Mouse (Mus musculus) erythroblast, embryonic 14.5 days (primary cell): ENCODE measurements around the gene Rtn4rl1. TPM values are rescaled to one million over a fixed set of nuclear protein-coding genes. Genes with fewer than 3 reads are reported as not detected.

Experiments
- H3K27me3 ChIP-seq: 2 replicates; pipeline ENCODE4 v1.6.1; 2012; ENCODE audit warnings: inconsistent platforms; ENCODE audit not compliant: control insufficient read depth
- H3K36me3 ChIP-seq: 2 replicates; pipeline ENCODE4 v1.6.1; 2012; ENCODE audit warnings: mild to moderate bottlenecking, inconsistent platforms; ENCODE audit not compliant: control insufficient read depth
- H3K4me1 ChIP-seq: 2 replicates; pipeline ENCODE4 v1.6.1; 2012; ENCODE audit warnings: inconsistent platforms; ENCODE audit not compliant: control insufficient read depth
- H3K4me3 ChIP-seq: replicated peaks from 2 replicates; pipeline ENCODE3; 2012; ENCODE audit warnings: moderate library complexity, mild to moderate bottlenecking, inconsistent platforms
- H3K9me3 ChIP-seq: 2 replicates; pipeline ENCODE4 v1.6.1; 2012; ENCODE audit warnings: low read length, inconsistent platforms, mixed read lengths; ENCODE audit not compliant: control insufficient read depth
- GATA1 ChIP-seq: IDR thresholded peaks from 2 replicates; pipeline ENCODE4 v1.6.1; 2012; ENCODE audit warnings: low read length, inconsistent platforms, mixed read lengths
- TAL1 ChIP-seq: IDR thresholded peaks from 3 replicates; pipeline ENCODE4 v1.6.1; 2012; ENCODE audit warnings: low read length, inconsistent platforms, mixed read lengths
- polyA plus RNA-seq: library from polyadenylated mRNA; stranded (reverse); fragments of >175 nt; gene quantifications from 2 replicates; pipeline ENCODE4 v1.2.3, GENCODE M21; 2012

Gene Rtn4rl1
- polyA plus RNA-seq, 1 experiment: not detected

DNA sequence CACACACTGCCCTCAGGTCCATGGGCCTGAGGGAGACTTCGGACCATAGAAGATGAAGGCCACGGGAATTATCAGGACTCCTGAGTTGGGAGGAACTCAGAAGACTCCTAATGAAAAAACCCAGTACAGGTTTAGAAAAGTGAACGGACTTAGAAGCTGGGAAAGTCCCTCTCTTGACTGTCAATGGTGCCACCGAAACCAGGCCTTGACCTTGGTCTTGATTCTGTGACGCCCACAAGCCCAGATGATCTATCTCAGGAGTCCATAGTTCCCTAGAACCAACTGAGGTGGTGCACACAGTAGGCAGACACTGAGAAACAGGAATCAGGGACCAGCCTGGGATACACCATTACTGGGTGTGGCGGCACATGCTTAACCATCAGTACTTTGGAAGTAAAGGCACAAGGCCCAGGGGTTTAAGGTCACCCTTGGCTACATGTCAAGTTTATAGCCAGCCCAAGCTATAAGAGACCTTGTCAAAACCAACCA, 36.7 kb downstream of the Rtn4rl1 start:
- Histone ChIP-seq H3K36me3 (no peaks in the 10 kb centered on the region), H3K4me1 (peaks cover 32% of the 10 kb centered on the region), H3K27me3 (peaks cover 34% of the 10 kb centered on the region), H3K9me3 (peaks cover 6% of the 10 kb centered on the region; the same call in 1 of the 2 replicates), H3K4me3 (no peak overlapping the region)
- TF ChIP-seq TAL1 (no peak), GATA1 (no peak)

GRCm38 (mm10) chr11:75231756-75232155, 38.2 kb downstream of the Rtn4rl1 start:
- H3K4me1 ChIP-seq: peaks cover 41% of the 10 kb centered on the region
- H3K36me3 ChIP-seq: no peaks in the 10 kb centered on the region
- peaks cover 34% of the 10 kb centered on the region for H3K27me3 ChIP-seq
- no peak for TF ChIP-seq GATA1
- TF ChIP-seq TAL1: no peak
- peaks cover 5% of the 10 kb centered on the region; the same call in 1 of the 2 replicates for H3K9me3 ChIP-seq
- no peak overlapping the region for H3K4me3 ChIP-seq

- peaks cover 43% of the 10 kb centered on the region for H3K4me1 ChIP-seq
- peaks cover 36% of the 10 kb centered on the region for H3K27me3 ChIP-seq
- no peak overlapping the region for H3K4me3 ChIP-seq
- TF ChIP-seq TAL1 (no peak), GATA1 (no peak)
- peaks cover 5% of the 10 kb centered on the region; the same call in 1 of the 2 replicates for H3K9me3 ChIP-seq
- H3K36me3 ChIP-seq: no peaks in the 10 kb centered on the region
Observed at GRCm38 (mm10) chr11:75232434-75232833, 38.9 kb downstream of the Rtn4rl1 start.

GRCm38 (mm10) chr11:75234745-75235144, 41.2 kb downstream of the Rtn4rl1 start:
- peaks cover 37% of the 10 kb centered on the region for H3K27me3 ChIP-seq
- TF ChIP-seq GATA1 (peak; percentile 79), TAL1 (peak; percentile 75)
- H3K36me3 ChIP-seq: no peaks in the 10 kb centered on the region
- H3K4me1 ChIP-seq: peaks cover 43% of the 10 kb centered on the region
- H3K9me3 ChIP-seq: peaks cover 8% of the 10 kb centered on the region
- peak overlapping the region; percentile 34 for H3K4me3 ChIP-seq

GRCm38 (mm10) chr11:75240158-75240934, 46.8 kb downstream of the Rtn4rl1 start:
- Histone ChIP-seq H3K36me3 (no peaks in the 10 kb centered on the region), H3K9me3 (peaks cover 3% of the 10 kb centered on the region; the same call in 1 of the 2 replicates), H3K4me1 (peaks cover 41% of the 10 kb centered on the region), H3K27me3 (peaks cover 25% of the 10 kb centered on the region), H3K4me3 (no peak overlapping the region)
- TF ChIP-seq GATA1 (no peak), TAL1 (no peak)

DNA sequence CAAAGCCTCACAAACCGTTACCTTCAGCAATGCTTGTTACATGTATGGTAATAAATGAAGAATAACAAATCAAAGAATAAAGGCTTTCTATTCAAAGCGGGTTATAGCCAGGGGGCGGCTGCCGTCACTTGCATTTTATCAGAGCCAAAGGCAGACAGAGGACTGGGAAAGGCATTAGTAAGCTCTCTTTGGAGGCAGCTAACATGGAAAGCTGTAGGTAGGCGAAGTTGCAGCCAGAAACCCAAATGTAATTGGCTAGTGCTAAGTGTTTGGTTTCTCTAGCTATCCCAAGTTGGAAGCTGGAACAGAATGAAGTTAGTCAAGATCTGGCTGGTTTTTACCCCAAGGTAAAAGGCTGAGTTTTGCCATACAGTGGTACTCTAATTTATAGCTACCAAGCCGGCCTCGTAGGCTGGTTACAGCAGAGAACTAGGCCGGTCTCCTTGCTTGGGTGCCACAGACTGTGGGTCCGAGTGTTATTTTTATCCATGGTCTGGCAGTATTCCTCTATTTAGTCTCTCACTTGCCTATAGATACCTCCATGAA, 49.2 kb downstream of the Rtn4rl1 start:
- Histone ChIP-seq H3K36me3 (no peaks in the 10 kb centered on the region), H3K4me3 (no peak overlapping the region), H3K9me3 (peaks cover 3% of the 10 kb centered on the region; the same call in 1 of the 2 replicates), H3K4me1 (peaks cover 40% of the 10 kb centered on the region), H3K27me3 (peaks cover 8% of the 10 kb centered on the region)
- TF ChIP-seq GATA1: no peak
- TF ChIP-seq TAL1: no peak

- Histone ChIP-seq H3K4me1 (peaks cover 40% of the 10 kb centered on the region), H3K36me3 (no peaks in the 10 kb centered on the region), H3K4me3 (no peak overlapping the region), H3K9me3 (no peaks in the 10 kb centered on the region), H3K27me3 (no peaks in the 10 kb centered on the region)
- TF ChIP-seq GATA1 (no peak), TAL1 (no peak)
Observed at GRCm38 (mm10) chr11:75244368-75245275, 51.0 kb downstream of the Rtn4rl1 start.

DNA sequence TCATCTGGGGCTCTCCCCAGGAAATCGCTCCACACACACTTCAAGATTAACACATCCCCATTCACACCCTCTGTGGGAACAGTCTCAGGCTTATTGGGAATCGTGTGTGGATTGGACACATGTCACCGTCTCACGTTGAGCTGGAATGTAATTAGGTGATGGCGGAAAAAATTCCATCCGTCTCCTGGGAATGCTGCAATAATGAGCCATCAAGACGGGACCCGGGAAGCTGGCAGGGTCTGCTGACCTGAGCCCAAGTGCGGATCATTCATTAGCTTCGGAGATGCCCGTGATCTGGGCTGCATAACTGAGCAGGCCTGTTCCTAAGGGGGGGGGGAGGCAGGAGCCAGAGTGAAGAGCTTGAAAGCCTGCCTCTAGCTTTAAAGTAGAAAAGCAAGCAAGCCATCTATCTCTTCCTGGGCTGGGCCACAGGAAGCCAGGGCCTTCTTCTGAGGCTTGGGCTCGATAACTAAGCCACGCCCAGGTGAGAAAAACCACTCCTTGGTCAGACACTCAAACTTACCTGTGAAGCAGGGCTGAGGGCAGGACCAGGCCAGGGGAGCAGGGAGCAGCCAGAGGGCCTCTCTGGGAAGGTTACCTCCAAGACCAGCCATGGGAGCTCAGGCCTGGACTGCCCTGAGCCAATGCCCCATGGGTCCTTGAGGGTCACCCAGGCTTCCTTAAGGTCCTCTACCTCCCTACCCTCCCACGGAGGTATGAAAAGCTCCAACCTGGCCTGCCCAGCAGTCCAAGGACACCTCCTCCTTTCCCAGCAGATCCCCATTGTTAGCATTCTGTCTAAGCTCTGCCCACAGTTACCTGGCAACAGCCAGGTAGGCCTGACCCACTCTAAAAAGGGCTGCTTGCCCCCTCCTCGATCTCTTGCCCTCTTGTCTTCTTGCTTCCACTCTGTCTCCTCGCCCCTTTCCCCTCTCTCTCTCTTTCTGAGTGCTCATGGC, 52.1 kb downstream of the Rtn4rl1 start:
- peaks cover 34% of the 10 kb centered on the region for H3K4me1 ChIP-seq
- no peaks in the 10 kb centered on the region for H3K36me3 ChIP-seq
- H3K27me3 ChIP-seq: peaks cover 3% of the 10 kb centered on the region
- H3K9me3 ChIP-seq: no peaks in the 10 kb centered on the region
- H3K4me3 ChIP-seq: no peak overlapping the region
- TF ChIP-seq GATA1 (no peak), TAL1 (no peak)
